Mouse (Mus musculus): ENCODE measurements around the gene Gpc2.

DNA sequence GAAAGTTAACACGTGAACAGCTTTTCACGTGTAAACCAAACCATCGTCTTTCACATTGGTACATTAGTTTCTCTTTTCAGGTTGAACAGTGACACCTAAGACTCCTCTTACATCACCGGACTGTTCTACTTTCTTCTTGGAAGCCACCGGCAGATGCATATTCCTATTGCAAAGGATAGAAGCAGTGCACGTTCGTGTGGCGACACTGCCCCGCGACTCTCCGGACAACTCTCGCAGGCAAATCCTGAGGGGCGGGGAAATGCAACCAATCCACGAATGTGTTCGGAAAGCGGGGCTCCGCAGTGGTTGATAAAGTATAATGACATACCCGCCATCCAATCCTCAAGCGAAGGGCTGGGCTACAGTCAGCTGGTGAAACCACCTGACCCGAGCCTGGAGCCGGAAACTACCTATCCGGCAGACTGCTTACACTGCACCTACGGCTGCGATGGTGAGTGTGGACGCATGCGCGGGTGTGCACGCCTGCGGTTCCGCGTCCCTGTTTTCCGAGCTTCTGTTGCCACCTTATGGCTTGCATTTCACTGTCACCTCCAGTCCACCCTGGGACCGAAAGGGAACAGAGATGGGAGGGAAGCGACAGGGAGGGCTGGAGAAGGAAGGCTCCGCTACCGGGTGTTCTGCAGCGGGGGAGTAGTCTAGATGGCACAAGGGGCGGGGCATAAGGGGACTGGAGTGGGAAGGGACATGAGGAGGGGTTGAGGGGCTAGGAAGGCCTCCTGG is 24.3 kb downstream of the Gpc2 start, which contains the start of gene Lamtor4:
- TF ChIP-seq POLR2A (IDR thresholded peaks at IDR 0.05; ENCODE audit: low read depth, low read length), result peak; percentile 91
- peak; percentile 12; the same call in 1 of the 2 replicates for TF ChIP-seq CTCF (IDR thresholded peaks at IDR 0.05; ENCODE audit: extremely low read depth, insufficient read depth, insufficient read length, insufficient replicate concordance)
